Mouse (Mus musculus): ENCODE results near the gene Neurl1a.

- TF ChIP-seq CTCF (IDR thresholded peaks at IDR 0.05; ENCODE audit: borderline replicate concordance, insufficient read depth, low read depth, low read length) (no peak), POLR2A (IDR thresholded peaks at IDR 0.05; ENCODE audit: borderline replicate concordance, insufficient read depth, low read length) (no peak)
Measured at GRCm38 (mm10) chr19:47302191-47302852, 123.7 kb downstream of the Neurl1a start.
